In the genomic region with DNA sequence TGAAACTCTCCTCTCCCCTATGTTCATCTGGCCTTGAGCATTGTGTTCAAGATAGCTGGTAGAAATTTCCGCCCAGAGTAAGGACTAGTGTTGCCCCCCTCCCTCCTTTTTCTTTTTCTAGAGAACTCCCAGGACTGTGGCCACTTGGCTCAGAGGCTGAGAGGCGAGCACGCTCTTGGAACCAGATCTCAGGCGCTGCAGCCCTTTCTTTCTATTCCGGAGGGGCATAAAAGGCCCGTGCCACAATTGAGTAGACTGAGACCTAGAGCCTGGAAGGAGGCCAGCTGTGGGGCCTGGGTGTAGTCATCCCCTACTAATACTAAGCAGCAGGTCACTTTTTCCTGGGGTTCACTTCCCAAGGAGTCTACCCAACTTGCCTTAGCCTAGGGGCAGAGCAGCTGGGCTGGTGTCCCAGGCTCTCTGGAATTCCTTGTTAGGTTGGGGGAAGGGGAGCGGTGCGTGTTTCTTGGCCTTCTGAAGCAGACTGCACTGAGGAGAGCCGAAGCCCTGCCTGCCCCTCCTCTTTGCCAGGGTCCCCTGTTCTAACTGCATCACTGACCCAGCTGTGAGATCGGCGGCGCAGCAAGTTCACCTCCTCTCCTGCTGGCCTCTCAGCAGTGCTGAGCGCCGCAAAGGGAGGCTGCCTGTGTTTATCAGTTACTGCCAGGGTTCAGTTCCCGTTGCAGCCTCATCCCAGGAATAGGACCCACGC, we compare ENCODE assay signal across 8 mouse cellular contexts. TPM values are rescaled to one million over a fixed set of nuclear protein-coding genes. Genes with fewer than 3 reads are reported as not detected.
A peak's percentile ranks its signal among the peaks of the same experiment; 100 is the strongest.
DNase-seq lines count a peak whose midpoint lies in the region; ATAC-seq and TF ChIP-seq lines count a peak whose summit lies in the region.

No protein-coding gene starts in this region.

- no peaks in the 10 kb centered on the region for H3K36me3 ChIP-seq in embryonic facial prominence, embryonic 11.5 days (replicated peaks; ENCODE audit: control insufficient read depth, insufficient read depth, low read depth, low read length)
- H3K36me3 ChIP-seq in heart, embryonic 14.5 days (ENCODE audit: control insufficient read depth, insufficient read depth, low read length), result no peaks in the 10 kb centered on the region
- no peaks in the 10 kb centered on the region for H3K36me3 ChIP-seq in liver, embryonic 14.5 days (replicated peaks; ENCODE audit: control insufficient read depth, insufficient read depth, low read depth)

- peak overlapping the region; percentile 88 for H3K4me2 ChIP-seq in embryonic facial prominence, embryonic 11.5 days (ENCODE audit: low read depth, low read length)
- H3K4me2 ChIP-seq in heart, embryonic 14.5 days (ENCODE audit: low read length), result peak overlapping the region; percentile 82
- H3K4me2 ChIP-seq in liver, embryonic 14.5 days (ENCODE audit: low read depth), result peak overlapping the region; percentile 87

- under 1% methylated on average over 16 of the region's 16 CpGs for WGBS in embryonic facial prominence, embryonic 11.5 days
- 3% methylated on average over 16 of the region's 16 CpGs for WGBS in heart, embryonic 14.5 days
- WGBS in liver, embryonic 14.5 days (ENCODE audit: insufficient replicate concordance), result 9% methylated on average over 16 of the region's 16 CpGs

- peak; percentile 15; the same call in 1 of the 2 replicates for ATAC-seq in embryonic facial prominence, embryonic 11.5 days (replicated peaks; ENCODE audit: insufficient number of reproducible peaks, low FRiP score, low TSS enrichment, low read depth)
- no peak for ATAC-seq in heart, embryonic 14.5 days (ENCODE audit: insufficient number of reproducible peaks, insufficient read depth, low FRiP score, low read depth)
- ATAC-seq in liver, embryonic 14.5 days (ENCODE audit: insufficient read depth), result no peak

- H3K9me3 ChIP-seq in embryonic facial prominence, embryonic 11.5 days (replicated peaks; ENCODE audit: control insufficient read depth, low read length), result no peaks in the 10 kb centered on the region
- H3K9me3 ChIP-seq in heart, embryonic 14.5 days (ENCODE audit: control insufficient read depth, low read length), result no peaks in the 10 kb centered on the region
- H3K9me3 ChIP-seq in liver, embryonic 14.5 days (ENCODE audit: control insufficient read depth, low read length), result no peaks in the 10 kb centered on the region

- no peak for TF ChIP-seq EP300 in liver, embryonic 14.5 days (IDR thresholded peaks at IDR 0.05; ENCODE audit: low read depth)

- no peak for TF ChIP-seq CTCF in liver, embryonic 14.5 days (IDR thresholded peaks at IDR 0.05; ENCODE audit: low read depth)

- H3K27ac ChIP-seq in embryonic facial prominence, embryonic 11.5 days (replicated peaks; ENCODE audit: low read depth, low read length), result peak overlapping the region; percentile 97
- peak overlapping the region; percentile 92 to 100 for H3K27ac ChIP-seq in heart, embryonic 14.5 days (replicated peaks in 1 of 2; ENCODE audit: control insufficient read depth in 1 of 2, insufficient read depth in 1 of 2, low read depth in 2 of 2, low read length in 2 of 2)
- no peak overlapping the region for H3K27ac ChIP-seq in liver, embryonic 14.5 days

- no peaks in the 10 kb centered on the region for H3K27me3 ChIP-seq in embryonic facial prominence, embryonic 11.5 days (ENCODE audit: control insufficient read depth, insufficient read depth, low read length)
- H3K27me3 ChIP-seq in heart, embryonic 14.5 days (ENCODE audit: control insufficient read depth, insufficient read depth, low read length), result no peaks in the 10 kb centered on the region
- no peaks in the 10 kb centered on the region for H3K27me3 ChIP-seq in liver, embryonic 14.5 days (ENCODE audit: control insufficient read depth, insufficient read depth, low read length)

- H3K9ac ChIP-seq in embryonic facial prominence, embryonic 11.5 days (replicated peaks; ENCODE audit: low read length), result peak overlapping the region; percentile 92
- H3K9ac ChIP-seq in heart, embryonic 14.5 days (ENCODE audit: low read length), result peak overlapping the region; percentile 99
- H3K9ac ChIP-seq in liver, embryonic 14.5 days (replicated peaks), result peak overlapping the region; percentile 93

- peak; percentile 50 for DNase-seq in urinary bladder, postnatal 14 days (ENCODE audit: low spot score)
- DNase-seq in urinary bladder, postnatal 36 days (ENCODE audit: low spot score in 2 of 2), result no peak
- peak; percentile 71 for DNase-seq in embryonic facial prominence, embryonic 11.5 days (ENCODE audit: low spot score)
- peak; percentile 70 for DNase-seq in kidney, postnatal 14 days
- DNase-seq in liver, embryonic 14.5 days (ENCODE audit: low read depth in 3 of 3, low spot score in 3 of 3), result no peak
- DNase-seq in right cerebral cortex, postnatal 14 days, result peak; percentile 65
- DNase-seq in spleen, postnatal 4 days (ENCODE audit: low spot score in 2 of 2), result no peak

- H3K4me3 ChIP-seq in embryonic facial prominence, embryonic 11.5 days (ENCODE audit: low read depth, low read length), result peak overlapping the region; percentile 94
- peak overlapping the region; percentile 95 to 97 for H3K4me3 ChIP-seq in heart, embryonic 14.5 days (ENCODE audit: control insufficient read depth in 1 of 2, insufficient read depth in 1 of 2, low read depth in 1 of 2, low read length in 2 of 2)
- H3K4me3 ChIP-seq in liver, embryonic 14.5 days (ENCODE audit: insufficient read depth in 1 of 2, low read depth in 2 of 2, low read length in 2 of 2), result peak overlapping the region; percentile 79 to 92

- peaks cover 15% of the 10 kb centered on the region for H3K4me1 ChIP-seq in embryonic facial prominence, embryonic 11.5 days (ENCODE audit: control insufficient read depth, insufficient read depth, low read length)
- H3K4me1 ChIP-seq in heart, embryonic 14.5 days (ENCODE audit: control insufficient read depth in 2 of 2, insufficient read depth in 2 of 2, low read length in 2 of 2), result peaks cover 45 to 55% of the 10 kb centered on the region in 2 experiments
- peaks cover 18 to 30% of the 10 kb centered on the region in 2 experiments for H3K4me1 ChIP-seq in liver, embryonic 14.5 days (replicated peaks; ENCODE audit: control insufficient read depth in 2 of 2, insufficient read depth in 2 of 2, low read length in 1 of 2)

RNA-seq across cellular contexts. Expression of gene Ctdsp2, which starts 1.9 kb away (rescaled TPM):
- polyA plus RNA-seq in embryonic facial prominence, embryonic 11.5 days (2014; fragmentation: Nextera tagmentation; extraction: Ambion mirVana), result 64.8 and 67.9 TPM in 2 replicates
- polyA plus RNA-seq in heart, embryonic 14.5 days (2014; fragmentation: Nextera tagmentation; extraction: Ambion mirVana), result 60.4 and 64.4 TPM in 2 replicates
- 18.8 and 19.4 TPM in 2 replicates for polyA plus RNA-seq in liver, embryonic 14.5 days (2012; rRNA removed)
- polyA plus RNA-seq in liver, embryonic 14.5 days (2014; fragmentation: Nextera tagmentation; extraction: Ambion mirVana), result 13.3 and 15.8 TPM in 2 replicates

RNA-seq across cellular contexts. Expression of gene Avil, which starts 20.1 kb away (rescaled TPM):
- 0.39 and 0.42 TPM in 2 replicates for polyA plus RNA-seq in embryonic facial prominence, embryonic 11.5 days (2014; fragmentation: Nextera tagmentation; extraction: Ambion mirVana)
- polyA plus RNA-seq in heart, embryonic 14.5 days (2014; fragmentation: Nextera tagmentation; extraction: Ambion mirVana), result 0.19 and 0.39 TPM in 2 replicates
- 0.02 and 0.12 TPM in 2 replicates for polyA plus RNA-seq in liver, embryonic 14.5 days (2012; rRNA removed)
- polyA plus RNA-seq in liver, embryonic 14.5 days (2014; fragmentation: Nextera tagmentation; extraction: Ambion mirVana), result 0.03 TPM in 1 of 2 replicates, not detected in the other

RNA-seq across cellular contexts. Expression of gene Tsfm, which starts 50.3 kb away (rescaled TPM):
- 88.0 and 88.5 TPM in 2 replicates for polyA plus RNA-seq in embryonic facial prominence, embryonic 11.5 days (2014; fragmentation: Nextera tagmentation; extraction: Ambion mirVana)
- polyA plus RNA-seq in heart, embryonic 14.5 days (2014; fragmentation: Nextera tagmentation; extraction: Ambion mirVana), result 84.6 and 85.0 TPM in 2 replicates
- polyA plus RNA-seq in liver, embryonic 14.5 days (2012; rRNA removed), result 22.8 and 26.7 TPM in 2 replicates
- polyA plus RNA-seq in liver, embryonic 14.5 days (2014; fragmentation: Nextera tagmentation; extraction: Ambion mirVana), result 40.7 and 49.2 TPM in 2 replicates

Comparison
In these comparisons a context has a peak if more than half of its experiments do, and no peak if none do; other contexts are left out.
1. DNase-seq: peak in urinary bladder, postnatal 14 days (single experiment), embryonic facial prominence, embryonic 11.5 days (single experiment), kidney, postnatal 14 days (single experiment) and right cerebral cortex, postnatal 14 days (single experiment); none in urinary bladder, postnatal 36 days (0 of 2), liver, embryonic 14.5 days (0 of 3) and spleen, postnatal 4 days (0 of 2).
2. Peak in every context shown above with its lines, with median percentiles within 50 percentile points of each other: H3K4me2 ChIP-seq, H3K4me3 ChIP-seq and H3K9ac ChIP-seq.